Mouse (Mus musculus): ENCODE results near the gene Tctex1d2. TPM values are rescaled to one million over a fixed set of nuclear protein-coding genes. Genes with fewer than 3 reads are reported as not detected.

The Tctex1d2 gene
- total RNA-seq (2014; fragmentation: Nextera tagmentation) (7.1 and 11.1 TPM in 2 replicates), total RNA-seq (2017) (14.3 and 17.2 TPM in 2 replicates)

DNA sequence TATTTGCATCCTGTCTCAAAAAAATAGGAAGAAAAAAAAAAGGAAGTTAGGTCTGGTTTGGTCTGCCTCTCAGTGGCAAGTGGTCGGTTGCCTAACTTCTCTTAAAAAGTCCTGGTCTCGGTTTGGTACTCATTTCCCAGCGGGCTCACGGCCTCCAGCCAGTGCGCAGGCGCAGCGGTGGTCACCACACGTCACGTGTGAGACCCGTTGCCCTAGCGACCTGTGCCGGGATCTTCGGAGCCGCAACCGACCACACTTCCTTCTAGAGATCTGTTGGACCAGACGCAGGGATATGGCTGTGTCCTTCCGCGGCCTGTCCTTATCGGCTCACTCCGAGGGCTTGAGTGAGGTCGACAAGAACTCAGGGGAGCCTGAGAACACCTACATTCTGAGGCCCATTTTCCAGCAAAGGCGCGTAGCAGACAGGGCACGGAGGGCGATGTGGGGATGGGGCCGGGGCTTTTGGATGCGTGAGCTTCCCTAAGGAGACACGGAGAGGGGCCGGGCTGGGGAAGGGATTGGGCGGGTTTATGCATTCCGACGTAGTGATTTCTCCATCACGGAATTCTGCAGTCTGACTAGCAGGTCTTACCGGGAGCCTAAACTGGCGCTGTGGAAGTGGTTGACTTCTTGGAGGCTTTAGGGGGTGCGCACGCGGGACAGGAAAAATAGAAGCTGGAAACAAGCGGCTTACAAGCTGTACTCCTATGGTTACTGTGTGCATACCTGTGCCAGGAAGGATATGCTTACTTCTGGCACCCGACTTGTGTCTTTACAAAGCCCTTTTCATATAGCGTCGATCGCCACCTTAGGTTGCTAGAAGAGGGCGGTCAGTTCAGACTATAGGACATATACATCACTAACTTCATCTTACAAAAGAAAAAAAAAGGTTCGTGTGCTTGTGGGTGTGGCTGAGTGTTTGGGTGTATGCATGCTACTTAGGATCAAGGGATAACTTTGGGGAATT is at the start of gene Tctex1d2:
Gene Tctex1d2, plus strand, starts transcription at position 186 of the 967 bp plus-strand sequence.
- peak; percentile 98 for ATAC-seq (replicated peaks; ENCODE audit: low FRiP score, low TSS enrichment, poor library complexity, severe bottlenecking)

GRCm38 (mm10) chr16:32371351-32371750 is 48.2 kb upstream of the Tctex1d2 start:
- 0 out of 2 replicates have a peak, but pooled peaks have one; percentile 61 for ATAC-seq (replicated peaks; ENCODE audit: low FRiP score, low TSS enrichment, poor library complexity, severe bottlenecking)

DNA sequence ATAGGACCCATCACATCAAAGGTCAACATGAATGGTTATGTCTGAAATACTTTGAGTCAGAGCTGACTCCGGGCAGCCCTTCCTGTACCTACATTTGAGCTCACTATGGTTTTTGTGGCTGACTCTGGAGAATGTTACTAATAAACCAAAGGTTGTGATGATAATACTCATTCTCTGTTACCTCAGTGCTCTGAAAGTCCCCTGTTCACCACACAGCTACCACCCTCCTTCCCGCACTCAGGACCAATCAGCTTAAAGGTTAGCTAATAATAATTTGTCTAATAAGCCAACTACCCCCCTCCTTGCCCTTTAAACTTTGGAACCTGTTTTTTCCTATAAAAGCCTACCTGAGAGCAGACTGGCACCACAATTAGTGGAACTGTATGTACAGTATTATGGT is 39.9 kb upstream of the Tctex1d2 start:
- no peak for ATAC-seq (replicated peaks; ENCODE audit: low FRiP score, low TSS enrichment, poor library complexity, severe bottlenecking)

GRCm38 (mm10) chr16:32382901-32383300 is 36.6 kb upstream of the Tctex1d2 start:
- no peak for ATAC-seq (replicated peaks; ENCODE audit: low FRiP score, low TSS enrichment, poor library complexity, severe bottlenecking)

- ATAC-seq (replicated peaks; ENCODE audit: low FRiP score, low TSS enrichment, poor library complexity, severe bottlenecking), result no peak
Measured at GRCm38 (mm10) chr16:32384885-32385284, 34.6 kb upstream of the Tctex1d2 start.

- ATAC-seq (replicated peaks; ENCODE audit: low FRiP score, low TSS enrichment, poor library complexity, severe bottlenecking), result no peak
Measured at GRCm38 (mm10) chr16:32386826-32387225, 32.7 kb upstream of the Tctex1d2 start.

DNA sequence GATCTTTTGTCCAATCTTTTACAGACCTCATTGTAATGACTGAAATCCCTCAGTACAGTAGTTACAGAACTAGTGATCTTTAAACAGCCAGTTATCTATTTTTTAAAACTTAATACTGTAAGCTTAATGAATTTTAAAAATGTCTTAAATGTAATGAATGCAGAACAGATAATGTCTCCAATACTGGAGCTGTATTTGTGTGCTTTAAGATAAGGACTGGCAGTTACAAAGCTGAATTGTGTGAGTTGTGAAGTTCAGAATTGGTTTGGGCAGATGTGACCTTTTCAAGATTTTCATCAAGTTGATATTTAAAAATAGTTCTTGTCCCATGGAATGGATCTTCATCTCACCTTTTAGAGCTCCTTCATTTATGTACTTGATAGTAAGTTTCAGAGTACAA is 30.5 kb upstream of the Tctex1d2 start:
- ATAC-seq (replicated peaks; ENCODE audit: low FRiP score, low TSS enrichment, poor library complexity, severe bottlenecking), result peak; percentile 62; the same call in 1 of the 2 replicates

DNA sequence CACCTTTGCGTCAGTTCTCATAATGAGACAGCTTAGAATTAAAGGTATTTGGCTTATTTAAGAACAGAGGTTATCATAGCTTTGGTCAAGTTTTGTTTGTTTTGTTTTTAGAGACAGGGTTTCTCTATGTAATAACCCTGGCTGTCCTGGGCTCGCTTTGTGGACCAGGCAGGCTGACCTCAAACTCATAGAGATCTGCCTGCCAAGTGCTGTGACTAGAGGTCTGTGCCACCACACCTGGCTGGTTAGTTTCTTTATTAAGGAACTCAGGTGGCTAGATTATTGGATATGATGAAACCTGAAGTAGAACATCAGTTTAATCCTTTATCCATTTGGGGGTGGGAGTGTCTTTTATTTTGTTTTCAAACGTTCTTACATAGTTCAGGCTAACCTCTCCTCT is 29.7 kb upstream of the Tctex1d2 start:
- no peak for ATAC-seq (replicated peaks; ENCODE audit: low FRiP score, low TSS enrichment, poor library complexity, severe bottlenecking)

DNA sequence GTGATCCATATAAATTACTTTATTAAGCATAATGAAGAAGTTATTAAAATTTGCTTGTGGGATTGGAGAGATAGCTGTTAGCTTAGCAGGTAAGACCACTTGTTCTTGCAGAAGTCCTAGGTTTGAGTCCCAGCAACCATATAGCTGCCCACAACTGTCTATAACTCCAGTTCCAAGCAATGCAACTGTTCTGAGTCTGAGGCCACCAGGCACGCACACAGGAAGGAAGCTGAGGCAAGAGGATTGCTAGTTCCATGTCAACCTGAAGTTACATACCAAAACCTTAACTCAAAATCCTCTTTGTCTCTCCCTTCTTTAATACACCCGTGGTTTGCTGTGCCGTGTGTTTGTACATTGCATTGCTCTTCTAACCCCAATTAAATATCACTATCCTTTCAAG is 28.6 kb upstream of the Tctex1d2 start:
- no peak for ATAC-seq (replicated peaks; ENCODE audit: low FRiP score, low TSS enrichment, poor library complexity, severe bottlenecking)

GRCm38 (mm10) chr16:32395679-32396540 is 23.6 kb upstream of the Tctex1d2 start:
- no peak for ATAC-seq (replicated peaks; ENCODE audit: low FRiP score, low TSS enrichment, poor library complexity, severe bottlenecking)

DNA sequence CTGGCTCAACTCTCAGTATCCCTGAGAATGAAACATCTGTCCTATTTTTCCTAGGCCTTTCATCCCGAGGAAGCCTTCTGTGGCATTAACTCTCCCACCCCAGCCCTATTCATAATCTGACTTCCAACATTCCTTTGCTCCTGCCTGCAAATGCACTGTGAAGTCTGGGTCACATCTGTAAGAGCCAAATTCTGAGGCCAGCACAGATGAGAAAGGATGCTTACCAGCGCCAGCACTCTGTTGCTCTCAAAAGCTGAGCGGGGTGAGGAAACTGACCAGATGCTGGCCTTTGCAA is 23.0 kb upstream of the Tctex1d2 start:
- ATAC-seq (replicated peaks; ENCODE audit: low FRiP score, low TSS enrichment, poor library complexity, severe bottlenecking), result no peak

- no peak for ATAC-seq (replicated peaks; ENCODE audit: low FRiP score, low TSS enrichment, poor library complexity, severe bottlenecking)
Measured at GRCm38 (mm10) chr16:32398206-32398605, 21.3 kb upstream of the Tctex1d2 start.

DNA sequence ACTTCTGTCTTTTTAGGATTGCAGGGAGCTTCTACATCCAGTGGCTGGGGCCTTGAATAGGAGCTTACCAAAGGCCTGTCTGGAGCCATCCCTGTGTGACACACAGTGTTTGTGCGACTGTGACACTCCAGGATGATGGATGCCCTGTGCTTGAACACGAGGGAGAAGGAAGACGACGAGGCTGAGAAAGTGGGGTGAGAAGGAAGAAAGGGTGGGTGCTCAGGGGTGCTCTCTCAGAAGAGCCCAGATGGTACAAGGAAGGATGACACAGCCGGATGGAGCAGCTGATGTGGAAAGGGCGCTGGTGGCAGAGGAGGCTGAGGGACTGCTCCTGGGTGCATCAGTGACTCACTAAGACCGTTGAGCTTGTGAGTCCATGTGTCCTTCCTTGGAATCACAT is 19.2 kb upstream of the Tctex1d2 start, which contains the start of gene Tm4sf19:
Gene Tm4sf19, plus strand, starts transcription at position 240 of the 400 bp plus-strand sequence.
- no peak for ATAC-seq (replicated peaks; ENCODE audit: low FRiP score, low TSS enrichment, poor library complexity, severe bottlenecking)

DNA sequence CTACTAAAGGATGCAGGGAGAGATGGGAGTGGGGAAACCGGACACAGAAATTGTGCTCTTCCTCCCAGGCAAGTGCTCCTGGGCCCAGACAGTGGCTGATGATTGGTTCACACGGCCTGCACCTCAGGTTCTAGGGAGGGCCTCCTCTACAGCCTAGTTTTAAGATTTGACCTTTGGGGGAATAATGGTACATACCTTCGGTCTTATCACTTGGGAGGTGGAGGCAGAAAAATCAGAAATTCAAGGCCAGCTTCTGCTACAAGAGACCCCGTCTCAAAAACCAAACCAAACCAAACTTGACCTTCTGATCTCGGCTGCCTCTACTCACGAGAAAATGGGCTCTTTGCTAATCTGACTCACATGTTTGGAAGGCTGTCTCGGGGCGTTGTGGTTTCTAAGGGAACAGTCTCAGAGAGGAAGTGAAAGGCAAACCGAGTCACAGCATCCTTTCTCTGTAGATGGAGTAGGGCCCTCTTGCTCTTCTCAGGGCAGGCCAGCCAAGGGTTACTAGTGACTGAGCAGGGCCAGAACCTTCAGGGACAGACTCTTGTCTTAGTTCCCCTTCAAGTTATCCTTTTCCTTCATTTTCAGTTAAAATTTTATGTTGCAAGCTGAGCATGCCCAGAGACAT is 18.1 kb upstream of the Tctex1d2 start:
- ATAC-seq (replicated peaks; ENCODE audit: low FRiP score, low TSS enrichment, poor library complexity, severe bottlenecking), result no peak

DNA sequence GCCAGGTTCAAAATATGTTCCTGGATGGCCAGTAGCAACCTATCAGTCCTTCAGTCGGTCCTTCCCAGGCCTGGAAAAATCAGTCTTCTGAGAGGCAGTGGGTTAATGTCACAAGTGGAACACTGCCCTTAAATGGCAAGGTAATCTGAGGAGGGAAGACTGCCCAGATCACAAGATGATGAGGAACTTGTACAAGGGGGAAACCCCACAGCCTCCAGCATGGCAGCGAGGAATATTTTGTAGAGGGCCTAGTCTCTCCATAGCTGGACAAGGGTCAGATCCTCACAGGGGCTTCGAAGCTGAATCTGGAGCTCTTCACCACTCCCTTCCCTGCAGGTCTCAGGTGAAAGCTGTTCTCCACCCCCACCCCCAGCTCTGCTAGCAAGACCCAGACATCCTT is 16.7 kb upstream of the Tctex1d2 start:
- ATAC-seq (replicated peaks; ENCODE audit: low FRiP score, low TSS enrichment, poor library complexity, severe bottlenecking), result no peak

- no peak for ATAC-seq (replicated peaks; ENCODE audit: low FRiP score, low TSS enrichment, poor library complexity, severe bottlenecking)
Measured at GRCm38 (mm10) chr16:32405716-32406115, 13.8 kb upstream of the Tctex1d2 start.

DNA sequence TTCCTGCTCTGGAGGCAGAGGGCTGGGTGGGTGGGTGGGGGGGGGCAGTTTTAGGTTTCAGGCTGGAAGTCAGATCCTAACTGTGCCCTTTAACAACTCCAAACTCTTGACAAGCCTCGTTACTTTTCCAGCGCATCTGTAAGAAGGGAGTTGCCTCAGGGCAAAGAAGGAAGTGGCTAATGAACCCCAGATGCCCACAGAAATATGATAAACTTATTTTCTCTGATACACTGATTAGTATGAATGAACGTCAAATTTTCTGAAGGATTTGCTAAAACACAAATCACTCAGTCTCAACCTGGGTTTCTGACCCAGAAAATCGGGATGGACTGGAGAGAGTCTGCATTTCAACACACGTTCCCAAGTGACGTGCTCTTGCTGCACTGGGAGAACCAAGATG is 12.8 kb upstream of the Tctex1d2 start:
- ATAC-seq (replicated peaks; ENCODE audit: low FRiP score, low TSS enrichment, poor library complexity, severe bottlenecking), result no peak

- ATAC-seq (replicated peaks; ENCODE audit: low FRiP score, low TSS enrichment, poor library complexity, severe bottlenecking), result peak; percentile 41; the same call in 1 of the 2 replicates
Measured at GRCm38 (mm10) chr16:32407730-32408129, 11.8 kb upstream of the Tctex1d2 start.

- ATAC-seq (replicated peaks; ENCODE audit: low FRiP score, low TSS enrichment, poor library complexity, severe bottlenecking), result no peak
Measured at GRCm38 (mm10) chr16:32417457-32417856, 2.0 kb upstream of the Tctex1d2 start.

GRCm38 (mm10) chr16:32427506-32427905 is 8.0 kb downstream of the Tctex1d2 start:
- ATAC-seq (replicated peaks; ENCODE audit: low FRiP score, low TSS enrichment, poor library complexity, severe bottlenecking), result no peak
